Mouse (Mus musculus) induced T-regulatory cell, adult 2 months (primary cell): ENCODE data around the gene 2610021A01Rik.
"Not testable (repeated sequence)": the region's sequence is repeated elsewhere in the genome, so short reads cannot be mapped to it uniquely, and the experiment has no call there.

Source experiments
- DNase-seq: peaks from one replicate; pipeline ENCODE4 v3.0.0-alpha.2; 2012; ENCODE audit warnings: low read depth

2610021A01Rik gene

DNA sequence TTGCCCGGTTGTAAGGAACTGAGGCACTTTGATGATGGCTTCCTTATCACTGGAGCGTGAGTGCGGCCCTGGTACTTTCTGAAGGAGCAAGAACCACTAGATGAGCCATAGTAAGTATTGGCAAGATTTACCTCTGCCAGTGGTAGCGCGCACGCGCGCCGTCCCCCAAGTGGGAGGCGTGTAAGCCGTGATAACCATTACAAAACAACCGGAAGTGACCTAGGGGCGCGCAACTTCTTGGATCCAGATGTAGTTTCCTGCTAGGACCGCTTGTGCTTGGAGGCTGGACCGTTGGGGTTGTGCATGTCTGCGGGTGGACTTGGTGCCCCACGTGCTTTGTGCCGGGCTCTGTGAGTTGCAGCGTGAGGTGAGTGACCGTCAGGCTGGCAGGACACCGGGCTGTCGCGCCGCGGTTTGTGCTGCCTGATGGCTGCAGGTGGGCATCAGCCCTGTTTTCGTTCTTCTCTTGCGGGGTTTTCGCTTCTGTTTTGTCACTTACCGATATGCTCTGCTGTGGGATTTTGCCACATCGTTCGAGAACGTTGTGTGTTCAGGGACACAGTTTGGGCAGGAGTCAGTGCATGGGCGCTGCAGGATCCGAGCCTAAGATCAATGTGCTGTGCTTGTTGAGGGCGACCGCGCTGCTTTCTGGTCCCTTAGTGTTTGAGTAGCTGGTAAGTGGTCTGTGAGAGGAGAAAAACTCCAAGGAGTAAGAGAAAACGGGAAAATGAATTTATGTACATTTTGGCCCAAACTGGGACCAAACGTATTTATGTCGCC lies at the start of gene 2610021A01Rik:
Gene 2610021A01Rik, plus strand, starts transcription at position 197 of the 780 bp plus-strand sequence.
- DNase-seq: peak; percentile 95

GRCm38 (mm10) chr7:41560681-41561080 lies 38.3 kb upstream of the 2610021A01Rik start:
- no peak for DNase-seq

DNA sequence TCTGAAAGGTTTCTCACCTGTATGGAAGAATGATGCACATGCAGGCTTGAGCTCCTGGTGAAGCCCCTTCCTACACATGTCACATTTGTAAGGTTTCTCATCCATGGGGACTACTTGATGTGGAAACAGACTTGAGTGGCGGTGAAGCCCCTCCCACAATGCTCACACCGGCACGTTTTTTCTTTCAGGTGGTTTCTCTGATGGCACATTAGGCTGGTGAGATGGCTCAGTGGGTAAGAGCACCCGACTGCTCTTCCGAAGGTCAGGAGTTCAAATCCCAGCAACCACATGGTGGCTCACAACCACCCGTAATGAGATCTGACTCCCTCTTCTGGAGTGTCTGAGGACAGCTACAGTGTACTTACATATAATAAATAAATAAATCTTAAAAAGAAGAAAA lies 25.5 kb upstream of the 2610021A01Rik start, which contains the start of gene Gm6871:
Gene Gm6871, minus strand, starts transcription at position 101 of the 400 bp plus-strand sequence.
- DNase-seq: not testable (repeated sequence)

DNA sequence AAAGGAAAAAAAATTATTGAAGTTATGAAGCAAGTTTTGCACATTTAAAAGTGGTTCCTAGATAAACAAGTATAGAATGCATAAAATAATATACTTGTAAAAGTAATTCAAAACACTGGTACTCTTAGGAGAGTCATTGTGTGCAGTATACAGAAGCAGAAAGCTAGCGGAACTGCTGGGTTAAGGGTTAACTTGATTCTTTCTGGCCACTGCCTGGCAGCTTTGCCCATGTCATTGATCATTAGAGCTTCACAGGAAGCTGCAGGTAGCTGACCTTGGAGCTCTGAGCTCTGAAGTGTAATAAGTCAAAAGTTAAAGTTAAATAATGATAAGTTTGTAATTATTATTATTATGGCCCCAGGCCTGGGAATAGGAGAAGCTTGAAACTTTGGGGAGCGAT lies 21.1 kb upstream of the 2610021A01Rik start:
- DNase-seq: no peak

GRCm38 (mm10) chr7:41582028-41582427 lies 17.0 kb upstream of the 2610021A01Rik start:
- no peak for DNase-seq

GRCm38 (mm10) chr7:41587831-41588230 lies 11.2 kb upstream of the 2610021A01Rik start:
- not testable (repeated sequence) for DNase-seq

DNA sequence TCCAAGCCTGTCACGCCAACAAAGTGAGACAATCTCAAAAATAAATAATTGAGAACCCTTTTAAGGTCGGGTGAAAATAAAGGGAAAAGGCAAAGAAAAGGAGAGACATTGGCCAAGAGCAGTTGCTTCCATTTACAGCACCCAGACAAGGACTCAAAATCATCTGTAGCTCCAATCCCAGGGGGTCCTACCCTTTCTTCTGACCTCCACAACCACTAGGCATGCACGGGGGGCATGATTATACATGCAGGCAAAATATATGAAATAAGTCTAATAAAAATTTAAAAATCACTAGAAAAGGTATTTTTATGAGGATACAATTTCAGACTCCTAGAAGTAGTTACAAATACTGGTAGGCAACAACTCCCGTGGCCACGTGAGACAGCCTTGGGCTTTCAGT lies 415 bp upstream of the 2610021A01Rik start:
- no peak for DNase-seq

GRCm38 (mm10) chr7:41599932-41600548 lies 1.0 kb downstream of the 2610021A01Rik start:
- DNase-seq: peak; percentile 13

GRCm38 (mm10) chr7:41611654-41612053 lies 12.6 kb downstream of the 2610021A01Rik start:
- no peak for DNase-seq

DNA sequence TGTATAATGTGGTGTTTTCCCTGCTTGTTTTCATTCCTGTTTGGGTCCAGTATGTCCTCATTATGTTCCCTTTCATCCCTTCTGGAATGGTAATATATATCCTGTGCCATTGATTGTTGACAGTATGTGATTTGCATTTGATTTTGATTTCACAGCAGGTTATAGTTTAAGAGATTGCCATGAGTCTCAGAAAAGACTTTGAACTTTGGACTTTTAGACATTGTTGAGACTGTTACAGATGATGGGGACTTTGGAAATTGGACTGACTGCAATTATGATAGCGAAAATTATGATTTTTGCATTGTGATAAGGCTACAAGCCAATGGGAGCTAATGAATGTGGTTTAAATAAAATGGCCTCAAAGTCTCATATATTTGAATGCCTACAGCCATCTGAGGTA lies 17.2 kb downstream of the 2610021A01Rik start:
- DNase-seq: not testable (repeated sequence)

- DNase-seq: peak; percentile 92
These were observed 33.6 kb downstream of the 2610021A01Rik start, which contains the start of gene Zfp788 for GRCm38 (mm10) chr7:41632409-41633220. Gene Zfp788 (plus strand): TSS chr7:41633203.

GRCm38 (mm10) chr7:41633221-41633984 lies 34.4 kb downstream of the 2610021A01Rik start:
- DNase-seq: peak; percentile 94

DNA sequence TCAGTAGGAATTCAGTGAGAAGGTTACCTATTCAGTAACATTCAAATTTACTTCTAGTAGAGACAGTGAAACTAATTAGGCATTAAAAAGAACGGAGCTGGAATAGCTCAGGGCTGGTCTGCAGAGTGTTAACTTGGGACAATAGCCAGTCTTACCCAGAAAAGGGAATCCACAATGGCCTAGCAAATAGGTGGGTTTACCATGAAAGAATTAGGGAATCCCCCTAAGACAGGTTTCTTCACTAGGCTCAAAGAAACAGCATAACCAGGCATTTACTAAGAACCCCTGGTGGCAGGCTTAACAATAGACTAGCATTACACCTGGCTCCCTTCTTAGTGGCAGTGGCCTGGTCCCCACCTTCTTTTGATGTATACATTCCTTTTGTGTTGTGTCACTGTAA lies 75.3 kb downstream of the 2610021A01Rik start:
- not testable (repeated sequence) for DNase-seq
